Mouse (Mus musculus) stomach, embryonic 15.5 days (tissue): ENCODE results near the gene Wnt9b. TPM values are rescaled to one million over a fixed set of nuclear protein-coding genes. Genes with fewer than 3 reads are reported as not detected.

Experiments
- ATAC-seq: fragments of 200-750 bp; cut with Nextera tagmentation; 2 replicates; pipeline ENCODE4 v1.8.0; 2017; ENCODE audit warnings: low read depth, moderate number of reproducible peaks, moderate TSS enrichment; ENCODE audit not compliant: insufficient read depth, low FRiP score
- H3K27ac ChIP-seq: fragments of 300-500 bp; sonication (generic); 2 replicates; pipeline ENCODE4 v1.5.1; 2015; ENCODE audit warnings: mild to moderate bottlenecking, inconsistent platforms
- H3K27me3 ChIP-seq: fragments of 300-500 bp; sonication (generic); replicated peaks from 2 replicates; pipeline ENCODE4 v1.6.1; 2015; ENCODE audit warnings: inconsistent platforms
- H3K36me3 ChIP-seq: fragments of 300-500 bp; sonication (generic); 2 replicates; pipeline ENCODE4 v1.6.1; 2015; ENCODE audit warnings: inconsistent platforms
- H3K4me1 ChIP-seq: fragments of 300-500 bp; sonication (generic); 2 replicates; pipeline ENCODE4 v1.6.1; 2015; ENCODE audit warnings: inconsistent platforms
- H3K4me2 ChIP-seq: fragments of 300-500 bp; sonication (generic); 2 replicates; pipeline ENCODE4 v1.6.1; 2015; ENCODE audit warnings: mild to moderate bottlenecking, inconsistent platforms
- H3K4me3 ChIP-seq: fragments of 300-500 bp; sonication (generic); replicated peaks from 2 replicates; pipeline ENCODE4 v1.5.1; 2015; ENCODE audit warnings: inconsistent platforms
- H3K9ac ChIP-seq: fragments of 300-500 bp; sonication (generic); 2 replicates; pipeline ENCODE4 v1.6.1; 2015; ENCODE audit warnings: inconsistent platforms
- H3K9me3 ChIP-seq: fragments of 300-500 bp; sonication (generic); 2 replicates; pipeline ENCODE4 v1.6.1; 2016; ENCODE audit warnings: inconsistent platforms
- WGBS: fragments of 180-500 bp; shearing (Covaris S2); methylation state at CpG from one replicate; pipeline ENCODE4 v1.1.7; 2015; 5-methylcytosine and 5-hydroxymethylcytosine counted together
- polyA plus RNA-seq: library from polyadenylated mRNA; unstranded; fragments of >200 nt; fragmentation: Nextera tagmentation; extraction: Ambion mirVana; gene quantifications from 2 replicates; pipeline ENCODE4 v1.2.1, GENCODE M21; 2015

Wnt9b gene
- polyA plus RNA-seq, 1 experiment from 2014 or later = not detected

DNA sequence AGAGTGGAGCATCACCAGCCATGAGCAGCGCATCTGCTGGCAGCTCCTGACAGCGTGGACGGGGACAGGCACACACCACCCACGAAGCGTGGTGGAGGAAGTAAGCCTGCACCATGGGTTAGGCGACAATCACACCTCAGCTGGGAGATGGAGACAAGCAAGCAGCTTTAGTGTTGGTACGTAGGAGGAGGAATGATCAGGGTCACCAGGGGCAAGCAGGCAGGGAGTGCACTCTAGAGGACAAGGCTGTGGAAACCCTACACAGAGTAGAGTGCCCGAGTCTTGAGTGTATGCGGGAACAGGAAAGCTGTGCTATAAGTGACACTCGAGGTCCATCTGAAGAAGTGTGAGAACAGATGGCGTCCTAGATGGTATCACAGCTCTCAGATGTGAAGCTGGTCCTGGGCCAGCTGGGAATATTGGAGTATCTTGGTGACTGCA, 25.3 kb downstream of the Wnt9b start:
- H3K27me3 ChIP-seq = no peaks in the 10 kb centered on the region
- H3K36me3 ChIP-seq = no peaks in the 10 kb centered on the region
- H3K4me1 ChIP-seq = peaks cover 10% of the 10 kb centered on the region
- WGBS = 64% methylated on average over 11 of the region's 11 CpGs
- no peak overlapping the region for H3K4me3 ChIP-seq
- no peak overlapping the region for H3K27ac ChIP-seq
- no peak overlapping the region for H3K4me2 ChIP-seq
- no peaks in the 10 kb centered on the region for H3K9me3 ChIP-seq
- ATAC-seq = no peak
- H3K9ac ChIP-seq = no peak overlapping the region

GRCm38 (mm10) chr11:103722040-103722481, 27.6 kb downstream of the Wnt9b start:
- Histone ChIP-seq H3K36me3 (no peaks in the 10 kb centered on the region), H3K9me3 (no peaks in the 10 kb centered on the region), H3K27ac (no peak overlapping the region), H3K4me3 (peak overlapping the region; percentile 14; the same call in 1 of the 2 replicates), H3K9ac (no peak overlapping the region), H3K27me3 (no peaks in the 10 kb centered on the region), H3K4me1 (peaks cover 10% of the 10 kb centered on the region), H3K4me2 (peak overlapping the region; percentile 53)
- WGBS = 11% methylated on average over 9 of the region's 9 CpGs
- peak; percentile 18; the same call in 1 of the 2 replicates for ATAC-seq

DNA sequence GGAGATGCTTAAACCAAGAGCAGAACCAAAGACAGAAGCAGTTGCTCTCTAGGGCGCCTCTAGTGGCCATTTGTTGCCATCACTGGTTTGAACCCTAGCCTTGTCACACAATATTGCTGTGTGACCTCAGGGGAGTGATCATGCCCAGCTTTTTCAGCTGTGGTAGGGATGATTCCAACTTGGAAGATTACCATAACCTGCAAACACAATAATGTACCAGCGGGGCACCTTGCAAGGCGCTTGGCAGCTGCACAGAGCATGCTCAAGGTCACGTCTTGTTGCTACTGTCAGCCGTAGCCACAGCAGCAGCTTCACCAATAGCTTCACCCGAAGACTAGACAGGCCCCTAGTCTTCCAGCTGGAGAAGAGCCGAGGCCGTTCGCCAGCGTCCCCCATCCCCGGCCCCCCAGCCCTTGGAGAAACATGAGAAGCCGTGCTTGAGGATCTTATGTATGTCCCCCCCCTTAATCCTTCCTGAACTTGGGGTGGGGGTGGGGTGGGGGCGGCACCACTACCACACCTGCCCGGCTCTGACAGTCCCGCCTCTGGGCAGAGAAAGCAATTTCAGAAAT, 28.1 kb downstream of the Wnt9b start:
- 14% methylated on average over 15 of the region's 15 CpGs for WGBS
- H3K4me3 ChIP-seq = peak overlapping the region; percentile 14

GRCm38 (mm10) chr11:103719436-103719835, 30.2 kb downstream of the Wnt9b start:
- H3K27me3 ChIP-seq = no peaks in the 10 kb centered on the region
- 83% methylated on average over 5 of the region's 5 CpGs for WGBS
- no peaks in the 10 kb centered on the region for H3K36me3 ChIP-seq
- H3K4me1 ChIP-seq = peaks cover 10% of the 10 kb centered on the region
- no peak overlapping the region for H3K9ac ChIP-seq
- no peak overlapping the region for H3K4me3 ChIP-seq
- H3K4me2 ChIP-seq = no peak overlapping the region
- no peaks in the 10 kb centered on the region for H3K9me3 ChIP-seq
- no peak overlapping the region for H3K27ac ChIP-seq
- no peak for ATAC-seq

More for the DNA sequence above, 28.1 kb downstream of the Wnt9b start:
- peak overlapping the region; percentile 53 for H3K4me2 ChIP-seq
- peaks cover 10% of the 10 kb centered on the region for H3K4me1 ChIP-seq
- peak overlapping the region; percentile 27; the same call in 1 of the 2 replicates for H3K27ac ChIP-seq
- peak; percentile 43; the same call in 1 of the 2 replicates for ATAC-seq
- H3K27me3 ChIP-seq = no peaks in the 10 kb centered on the region
- H3K9ac ChIP-seq = no peak overlapping the region
- H3K36me3 ChIP-seq = no peaks in the 10 kb centered on the region
- no peaks in the 10 kb centered on the region for H3K9me3 ChIP-seq

GRCm38 (mm10) chr11:103716971-103717370, 32.6 kb downstream of the Wnt9b start:
- Histone ChIP-seq H3K36me3 (no peaks in the 10 kb centered on the region), H3K27me3 (no peaks in the 10 kb centered on the region), H3K27ac (no peak overlapping the region), H3K4me1 (peaks cover 10% of the 10 kb centered on the region; the same call in 1 of the 2 replicates), H3K4me2 (no peak overlapping the region), H3K4me3 (no peak overlapping the region), H3K9me3 (no peaks in the 10 kb centered on the region), H3K9ac (no peak overlapping the region)
- no peak for ATAC-seq
- WGBS = 54% methylated on average over 9 of the region's 9 CpGs

DNA sequence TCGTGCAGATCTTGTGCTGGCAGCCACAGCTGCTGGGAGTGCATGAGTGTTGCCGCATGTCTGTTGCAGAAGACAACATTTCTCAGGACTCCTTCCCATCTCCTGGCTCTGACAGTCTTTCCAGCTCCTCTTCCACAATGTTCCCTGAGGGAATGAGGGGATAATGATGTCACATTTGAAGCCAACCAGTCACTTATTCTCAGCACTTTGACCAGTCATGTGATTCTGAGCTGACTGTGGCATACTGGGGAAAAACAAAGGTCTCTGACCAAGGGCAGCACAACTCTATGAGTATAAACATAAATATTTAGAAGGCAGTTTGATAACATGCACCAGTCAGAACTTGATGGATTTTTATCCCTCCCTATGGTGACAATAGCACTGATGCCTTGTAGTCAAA, 35.5 kb downstream of the Wnt9b start:
- Histone ChIP-seq H3K4me3 (no peak overlapping the region), H3K27ac (no peak overlapping the region), H3K9me3 (no peaks in the 10 kb centered on the region), H3K4me2 (no peak overlapping the region), H3K27me3 (no peaks in the 10 kb centered on the region), H3K9ac (no peak overlapping the region), H3K4me1 (peaks cover 7% of the 10 kb centered on the region; the same call in 1 of the 2 replicates), H3K36me3 (no peaks in the 10 kb centered on the region)
- WGBS = 84% methylated on average over 2 of the region's 2 CpGs
- no peak for ATAC-seq

- WGBS = 48% methylated on average over 28 of the region's 28 CpGs
Observed at GRCm38 (mm10) chr11:103711851-103712587, 37.6 kb downstream of the Wnt9b start.

GRCm38 (mm10) chr11:103709982-103710381, 39.6 kb downstream of the Wnt9b start:
- H3K27me3 ChIP-seq = no peaks in the 10 kb centered on the region
- H3K36me3 ChIP-seq = no peaks in the 10 kb centered on the region
- no peak for ATAC-seq
- no peak overlapping the region for H3K4me2 ChIP-seq
- no peak overlapping the region for H3K4me3 ChIP-seq
- 81% methylated on average over 1 of the region's 1 CpGs for WGBS
- no peaks in the 10 kb centered on the region for H3K9me3 ChIP-seq
- peaks cover 7% of the 10 kb centered on the region; the same call in 1 of the 2 replicates for H3K4me1 ChIP-seq
- no peak overlapping the region for H3K27ac ChIP-seq
- H3K9ac ChIP-seq = no peak overlapping the region

More at GRCm38 (mm10) chr11:103711851-103712587, 37.6 kb downstream of the Wnt9b start:
- H3K27ac ChIP-seq = no peak overlapping the region
- H3K4me1 ChIP-seq = peaks cover 7% of the 10 kb centered on the region; the same call in 1 of the 2 replicates
- no peak overlapping the region for H3K4me2 ChIP-seq
- H3K9me3 ChIP-seq = no peaks in the 10 kb centered on the region
- ATAC-seq = no peak; the same call in 1 of the 2 replicates
- H3K27me3 ChIP-seq = no peaks in the 10 kb centered on the region
- H3K4me3 ChIP-seq = no peak overlapping the region
- H3K36me3 ChIP-seq = no peaks in the 10 kb centered on the region
- H3K9ac ChIP-seq = no peak overlapping the region

DNA sequence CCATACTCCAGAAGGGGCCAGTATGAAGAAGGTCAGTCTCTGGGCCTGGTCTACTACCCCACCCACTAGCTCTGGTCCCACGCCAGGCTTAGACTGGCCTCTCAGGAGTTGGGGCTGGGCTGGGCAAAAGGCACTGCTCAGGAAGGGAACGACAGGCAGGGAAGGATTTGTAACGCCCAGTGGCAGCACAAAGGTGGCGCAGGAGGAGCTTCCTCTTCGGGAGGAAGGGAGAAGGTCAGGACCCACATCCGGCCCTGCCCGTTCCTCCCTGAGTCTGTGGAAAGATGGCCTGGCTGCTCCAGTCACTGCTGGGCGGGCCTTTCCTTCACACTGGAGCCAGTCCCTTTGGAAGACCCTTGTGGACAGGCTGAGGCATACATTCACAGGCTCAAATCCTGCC, 42.6 kb downstream of the Wnt9b start:
- no peak overlapping the region for H3K4me2 ChIP-seq
- 50% methylated on average over 8 of the region's 8 CpGs for WGBS
- H3K9ac ChIP-seq = no peak overlapping the region
- H3K4me3 ChIP-seq = no peak overlapping the region
- no peak overlapping the region for H3K27ac ChIP-seq
- H3K27me3 ChIP-seq = no peaks in the 10 kb centered on the region
- H3K9me3 ChIP-seq = no peaks in the 10 kb centered on the region
- H3K36me3 ChIP-seq = no peaks in the 10 kb centered on the region
- peaks cover 4% of the 10 kb centered on the region; the same call in 1 of the 2 replicates for H3K4me1 ChIP-seq
- no peak; the same call in 1 of the 2 replicates for ATAC-seq

DNA sequence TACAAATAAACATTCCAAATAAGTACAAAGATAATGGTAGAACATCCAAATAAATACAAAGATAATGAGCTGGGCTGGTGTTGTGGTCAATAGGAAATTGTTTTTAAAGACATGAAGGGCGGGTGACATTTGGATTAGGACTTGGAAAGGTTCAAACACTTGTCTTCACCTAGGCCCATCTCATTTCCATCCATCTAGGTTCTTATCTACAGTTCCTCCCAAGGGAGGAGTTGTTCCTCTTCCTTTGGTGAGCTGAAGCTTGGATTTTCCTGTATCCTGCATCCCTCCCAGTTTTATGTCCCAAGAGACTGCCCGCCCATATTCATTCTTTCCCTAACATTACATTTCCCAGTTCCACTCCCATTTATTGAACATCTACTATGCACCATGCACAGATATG, 51.4 kb downstream of the Wnt9b start:
- Histone ChIP-seq H3K4me1 (no peaks in the 10 kb centered on the region), H3K9me3 (no peaks in the 10 kb centered on the region), H3K4me2 (peak overlapping the region; percentile 61), H3K27ac (peak overlapping the region; percentile 98), H3K36me3 (0 out of 2 replicates have a peak, but pooled peaks cover 2% of the 10 kb centered on the region), H3K27me3 (no peaks in the 10 kb centered on the region), H3K9ac (peak overlapping the region; percentile 48; the same call in 1 of the 2 replicates), H3K4me3 (peak overlapping the region; percentile 94)
- ATAC-seq = no peak
- 66% methylated on average over 2 of the region's 2 CpGs for WGBS

- ATAC-seq = peak; percentile 94
- Histone ChIP-seq H3K9ac (peak within 1 kb of the TSS; percentile 94), H3K27me3 (no peaks in the 10 kb centered on the region), H3K4me1 (no peaks in the 10 kb centered on the region), H3K9me3 (no peaks in the 10 kb centered on the region), H3K4me2 (peak within 1 kb of the TSS; percentile 61), H3K36me3 (0 out of 2 replicates have a peak, but pooled peaks cover 2% of the 10 kb centered on the region), H3K4me3 (peak within 1 kb of the TSS; percentile 94), H3K27ac (peak within 1 kb of the TSS; percentile 98)
- under 1% methylated on average over 57 of the region's 57 CpGs for WGBS
Observed at GRCm38 (mm10) chr11:103697565-103698176, 52.0 kb downstream of the Wnt9b start, which contains the start of gene Gosr2. TSS of gene Gosr2 (minus strand) at chr11:103697898.
